Mouse (Mus musculus) urinary bladder, postnatal 10 days (tissue): ENCODE results near the gene Ptpn11.
"Not testable (repeated sequence)": the region's sequence is repeated elsewhere in the genome, so short reads cannot be mapped to it uniquely, and the experiment has no call there.

Experiments used
- DNase-seq: peaks from one replicate; pipeline ENCODE4 v3.0.0; 2022; ENCODE audit warnings: low spot score

Ptpn11 gene

DNA sequence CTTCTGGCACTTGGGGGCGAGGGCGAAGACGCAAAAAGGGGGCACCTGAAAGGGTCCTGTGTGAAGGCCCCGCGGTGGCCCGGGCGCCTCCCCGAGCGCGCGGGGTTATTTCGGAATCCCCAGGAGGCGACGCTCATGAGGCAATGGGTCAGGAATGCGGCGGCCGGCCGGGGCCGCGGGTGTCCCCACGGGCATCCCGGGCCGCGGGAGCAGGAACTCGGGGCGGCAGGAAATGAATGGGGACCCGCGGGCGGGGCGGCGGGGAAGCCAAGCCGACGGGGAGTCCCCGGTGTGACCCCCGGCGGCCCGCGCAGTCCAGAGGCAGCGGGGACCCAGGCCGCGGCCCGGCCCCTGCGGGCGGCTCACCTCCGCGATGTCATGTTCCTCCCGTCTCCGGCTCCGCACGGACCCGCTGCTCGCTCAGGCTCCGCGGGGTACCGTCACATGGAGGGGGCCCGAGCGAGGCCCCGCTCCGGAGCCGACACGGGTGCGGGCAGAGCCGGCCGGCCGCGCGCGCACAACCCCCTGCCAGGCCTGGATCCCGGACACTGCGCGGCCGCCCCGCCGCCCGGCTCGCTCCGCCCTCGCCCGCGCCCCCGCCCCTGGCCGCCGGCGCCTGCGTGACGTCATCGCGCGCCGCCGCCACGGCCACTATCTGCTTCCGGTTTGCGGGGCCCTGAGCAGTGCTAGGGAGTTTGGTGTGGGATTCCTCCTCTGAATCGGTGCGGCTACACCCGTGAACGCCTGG, at the start of gene Ptpn11:
TSS of gene Ptpn11 (minus strand) at position 562 of the 748 bp plus-strand sequence.
- DNase-seq, result peak; percentile 56

DNA sequence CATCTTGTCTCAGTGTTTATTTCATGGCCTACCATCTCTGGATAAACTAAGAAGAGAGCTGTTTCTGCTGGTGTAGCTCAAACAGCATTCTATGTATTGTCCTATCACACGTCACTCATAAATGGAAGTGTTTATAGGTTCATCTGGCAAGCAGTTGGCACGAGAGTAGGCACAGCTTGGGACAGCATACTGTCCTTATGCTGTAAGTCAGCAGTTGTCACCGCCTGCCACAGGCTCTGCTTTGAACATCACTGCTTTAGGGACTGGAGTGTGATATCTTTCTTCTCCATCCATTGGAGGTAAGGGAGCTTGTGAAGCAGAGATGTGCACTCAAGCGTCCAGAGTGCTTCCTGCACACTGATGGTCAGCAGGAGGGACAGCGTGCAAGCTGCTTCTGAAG, 48.6 kb upstream of the Ptpn11 start:
- no peak for DNase-seq

DNA sequence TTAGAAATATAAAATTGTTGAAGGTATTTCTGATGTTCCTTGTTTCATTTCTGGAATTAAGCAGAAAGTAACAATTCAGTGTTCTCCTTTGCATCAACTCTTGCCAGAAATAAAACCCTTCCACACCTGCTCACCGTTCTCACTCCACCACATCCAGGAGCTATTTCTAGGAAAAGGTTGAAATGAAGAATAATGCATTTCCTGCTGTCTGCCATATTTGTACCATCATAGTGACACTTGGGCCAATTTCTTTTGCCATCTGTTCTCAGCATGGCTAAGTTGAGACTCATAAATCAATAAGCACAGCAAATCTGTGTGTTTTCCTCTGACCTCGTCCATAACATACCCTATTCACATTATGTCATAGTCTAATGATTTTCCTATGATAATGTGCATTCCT, 47.0 kb upstream of the Ptpn11 start:
- DNase-seq, result no peak

DNA sequence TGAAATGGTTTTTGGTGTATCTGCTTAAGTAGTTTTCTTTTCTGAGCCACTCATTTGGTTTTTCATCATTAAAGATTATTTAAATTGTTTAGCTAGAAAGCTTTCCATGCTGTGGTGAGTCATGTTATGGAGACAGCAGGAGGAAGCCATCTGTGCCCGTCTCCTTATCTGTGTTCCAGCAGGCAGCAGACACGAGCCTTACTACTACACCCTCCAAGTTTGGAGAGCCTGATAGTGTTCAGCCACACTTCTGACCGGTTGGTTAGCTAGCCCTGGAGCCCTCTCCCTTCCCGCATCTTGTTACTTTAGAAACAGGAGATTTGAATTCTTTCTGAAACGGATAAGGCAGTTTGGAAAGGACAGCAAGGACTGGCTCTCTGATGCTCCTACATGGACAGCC, 45.0 kb upstream of the Ptpn11 start:
- DNase-seq, result no peak

DNA sequence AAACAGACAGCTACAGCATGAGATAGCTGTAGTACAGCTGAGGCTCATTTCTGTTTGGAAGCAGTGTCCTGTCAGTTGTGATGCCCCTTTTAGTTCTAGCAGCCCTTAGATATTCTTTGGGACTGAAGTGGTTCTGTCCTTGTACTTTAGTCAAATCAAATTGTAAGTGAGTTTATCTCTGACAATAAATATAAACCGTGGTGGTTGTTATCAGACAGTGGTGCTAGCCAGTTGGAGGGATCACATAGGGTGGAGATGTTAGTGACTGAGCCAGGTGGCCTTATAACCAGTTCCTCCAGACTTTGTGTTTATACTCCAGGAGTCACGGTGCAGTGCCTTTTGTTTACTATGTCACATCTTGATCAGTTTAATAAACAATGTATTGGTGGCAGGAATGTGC, 42.5 kb upstream of the Ptpn11 start:
- no peak for DNase-seq

DNA sequence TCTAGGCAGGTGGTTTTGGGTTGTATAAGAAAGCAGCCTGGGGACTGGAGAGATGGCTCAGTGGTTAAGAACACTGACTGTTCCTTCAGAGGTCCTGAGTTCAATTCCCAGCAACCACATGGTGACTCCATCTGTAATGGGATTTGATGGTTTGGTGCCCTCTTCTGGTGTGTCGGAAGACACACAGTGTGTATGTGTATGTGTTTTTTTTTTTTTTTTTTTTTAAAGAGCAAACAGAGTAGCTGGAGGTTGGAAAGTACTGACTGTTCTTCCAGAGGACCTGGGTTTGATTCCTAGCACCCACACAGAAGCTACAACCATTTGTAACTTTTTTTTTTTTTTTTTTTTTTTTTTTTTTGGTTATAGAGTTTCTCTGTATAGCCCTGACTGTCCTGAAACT, 41.6 kb upstream of the Ptpn11 start:
- no peak for DNase-seq

DNA sequence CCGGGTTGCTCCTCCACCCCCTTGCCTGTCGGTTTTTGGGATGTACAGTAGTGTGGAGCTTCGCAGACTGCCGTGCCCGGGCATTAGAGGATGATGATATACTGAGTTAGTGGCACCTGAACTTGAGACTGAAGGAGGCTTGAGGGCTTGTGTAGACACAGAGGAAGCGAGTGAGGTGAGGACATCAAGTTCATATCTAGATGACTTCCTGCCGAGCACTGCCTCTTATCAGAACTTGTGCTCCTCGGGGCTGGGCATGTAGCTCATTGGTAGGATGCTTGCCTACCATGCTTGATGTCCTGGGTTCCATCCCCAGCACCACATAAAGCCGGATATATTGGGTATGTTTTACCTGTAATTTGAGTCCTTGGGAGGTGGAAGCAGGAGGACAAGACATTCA, 39.6 kb upstream of the Ptpn11 start:
- DNase-seq, result no peak

DNA sequence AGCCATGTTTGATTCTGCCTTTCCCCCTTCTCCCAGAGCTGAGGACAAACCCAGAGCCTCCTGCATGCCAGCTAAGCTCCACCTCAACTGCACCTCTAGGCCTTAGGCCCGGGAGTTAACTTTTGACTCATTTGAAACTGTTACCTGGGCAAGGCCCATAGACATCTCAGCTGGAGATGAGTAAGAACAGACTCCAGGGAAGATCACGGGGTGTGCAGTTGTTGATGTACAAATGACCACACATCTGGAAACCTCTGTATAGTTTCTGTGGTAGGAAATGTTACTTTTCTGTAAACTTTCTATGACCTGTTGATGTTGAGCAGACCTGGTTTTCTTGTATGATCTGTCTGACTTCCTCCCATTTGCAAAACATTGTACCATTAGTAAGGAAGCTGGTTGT, 38.0 kb upstream of the Ptpn11 start:
- no peak for DNase-seq

DNA sequence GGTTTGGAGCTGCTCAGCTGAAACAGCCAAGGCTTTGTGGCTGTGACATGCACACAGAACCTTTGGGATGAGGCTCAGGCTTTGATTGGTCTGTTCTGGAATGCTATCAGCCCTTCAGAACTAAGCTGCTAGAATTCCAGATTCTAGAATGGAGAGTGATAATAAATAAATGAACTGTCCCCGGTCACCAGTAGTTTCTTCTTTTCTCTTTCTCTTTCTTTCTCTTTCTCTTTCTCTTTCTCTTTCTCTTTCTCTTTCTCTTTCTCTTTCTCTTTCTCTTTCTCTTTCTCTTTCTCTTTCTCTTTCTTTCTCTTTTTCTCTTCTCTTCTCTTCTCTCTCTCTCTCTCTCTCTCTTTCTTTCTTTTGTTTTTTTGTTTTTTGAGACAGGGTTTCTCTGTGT, 36.1 kb upstream of the Ptpn11 start:
- not testable (repeated sequence) for DNase-seq

DNA sequence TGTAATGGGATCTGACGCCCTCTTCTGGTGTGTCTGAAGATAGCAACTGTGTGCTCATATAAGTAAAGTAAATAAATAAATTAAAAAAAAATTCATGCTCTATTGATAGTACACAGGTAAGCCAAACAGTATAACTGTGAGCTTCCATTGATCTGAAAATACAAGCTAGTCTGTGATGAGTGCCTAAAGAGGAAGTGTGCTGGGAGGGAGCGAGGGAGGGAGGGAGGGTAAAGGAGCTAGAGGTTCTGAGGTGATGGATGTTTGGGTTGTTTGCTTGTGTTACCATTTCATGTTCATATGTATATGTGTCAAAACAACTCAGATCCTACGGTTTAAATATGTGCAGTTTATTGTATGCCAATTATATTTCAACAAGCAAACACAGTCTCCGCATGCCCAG, 35.6 kb upstream of the Ptpn11 start:
- DNase-seq, result no peak

DNA sequence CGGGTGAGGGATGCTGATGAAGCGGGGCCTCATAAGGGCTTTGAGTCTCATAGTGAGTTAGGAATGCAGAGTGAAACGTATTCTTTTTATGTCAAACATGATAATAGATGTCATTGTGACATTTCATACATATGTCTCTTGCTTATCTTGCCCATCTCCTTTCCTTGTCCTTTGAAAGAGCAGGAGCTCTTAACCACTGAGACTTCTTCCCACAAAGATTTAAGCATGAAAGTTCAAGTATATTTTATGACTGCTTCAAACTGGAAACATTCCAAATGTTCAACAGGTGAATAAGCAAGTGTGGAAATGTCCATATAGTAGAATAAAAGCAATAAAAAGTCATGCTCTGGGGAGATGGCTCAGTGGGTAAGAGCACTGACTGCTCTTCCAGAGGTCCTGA, 35.2 kb upstream of the Ptpn11 start:
- no peak for DNase-seq

DNA sequence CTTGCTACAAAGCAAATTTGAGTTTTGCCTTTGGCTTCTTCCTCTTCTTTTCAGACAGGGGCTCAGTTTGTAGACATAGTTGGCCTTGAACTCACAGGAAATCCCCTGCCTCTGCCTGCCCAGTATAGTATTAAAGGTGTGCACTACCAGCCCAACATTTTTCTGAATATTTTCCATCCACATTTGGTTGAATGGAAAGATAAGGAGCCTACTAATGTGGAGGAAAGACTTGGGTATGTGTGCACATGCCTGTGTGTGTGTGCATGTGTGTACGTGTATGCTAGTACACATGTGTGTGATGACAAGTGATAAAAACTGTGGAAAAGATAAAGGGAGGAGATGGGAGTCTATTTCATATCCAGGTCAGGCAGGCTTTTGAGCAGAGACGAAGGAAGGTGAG, 34.7 kb upstream of the Ptpn11 start:
- no peak for DNase-seq

DNA sequence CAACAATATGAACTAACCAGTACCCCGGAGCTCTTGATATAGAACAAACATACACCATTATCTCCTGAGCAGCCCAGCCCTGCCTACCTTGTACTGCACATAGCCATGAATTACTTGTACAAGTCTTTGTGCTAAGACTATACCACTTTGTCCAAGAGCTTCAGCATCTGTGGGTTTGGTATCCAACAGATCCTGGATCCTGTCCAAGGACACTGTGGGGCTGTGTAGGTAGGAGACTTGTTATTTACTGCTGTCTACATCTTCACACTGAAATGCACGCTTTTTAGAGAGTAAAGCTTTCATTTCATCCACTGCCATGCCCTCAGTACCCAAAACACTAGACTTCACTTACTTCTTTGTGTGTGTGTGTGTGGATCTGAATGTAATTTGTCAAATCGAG, 33.7 kb upstream of the Ptpn11 start:
- no peak for DNase-seq

DNA sequence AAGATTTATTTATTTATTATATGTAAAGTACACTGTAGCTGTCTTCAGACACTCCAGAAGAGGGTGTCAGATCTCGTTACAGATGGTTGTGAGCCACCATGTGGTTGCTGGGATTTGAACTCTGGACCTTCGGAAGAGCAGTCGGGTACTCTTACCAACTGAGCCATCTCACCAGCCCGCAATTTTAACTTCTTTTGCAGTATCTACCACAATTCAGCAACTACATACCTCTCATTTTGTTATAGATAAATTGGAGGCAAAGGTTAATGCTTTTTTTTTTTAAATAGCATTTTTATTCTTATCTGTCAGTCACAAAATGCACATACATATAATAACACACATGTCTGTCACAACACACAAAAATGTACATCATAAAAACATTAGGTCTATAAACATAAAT, 32.8 kb upstream of the Ptpn11 start:
- not testable (repeated sequence) for DNase-seq

DNA sequence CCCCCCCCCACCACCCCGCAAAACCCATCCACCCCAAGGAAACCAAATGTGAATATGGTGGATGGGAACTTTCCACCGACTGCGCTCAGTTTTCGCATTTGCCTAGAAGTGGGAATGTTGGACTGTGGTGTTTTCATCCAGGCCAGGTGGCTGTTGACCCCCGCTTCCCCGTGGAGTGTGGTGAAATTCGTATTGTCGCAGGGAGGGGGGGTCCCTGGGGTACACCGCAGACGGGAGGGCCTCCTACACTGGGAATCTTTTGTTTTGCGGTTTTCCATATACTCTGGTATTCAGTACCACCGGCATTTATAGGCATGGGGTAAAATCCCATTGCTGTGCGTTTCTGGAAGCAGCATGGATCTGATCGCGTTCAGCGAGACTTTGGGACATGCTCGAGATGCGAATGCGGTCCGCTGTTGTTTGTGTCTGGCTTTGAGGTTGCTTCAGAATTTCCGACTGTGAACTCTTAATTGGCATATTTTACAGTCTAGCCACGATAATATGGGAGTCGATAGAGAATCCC, 30.2 kb upstream of the Ptpn11 start:
- no peak for DNase-seq

DNA sequence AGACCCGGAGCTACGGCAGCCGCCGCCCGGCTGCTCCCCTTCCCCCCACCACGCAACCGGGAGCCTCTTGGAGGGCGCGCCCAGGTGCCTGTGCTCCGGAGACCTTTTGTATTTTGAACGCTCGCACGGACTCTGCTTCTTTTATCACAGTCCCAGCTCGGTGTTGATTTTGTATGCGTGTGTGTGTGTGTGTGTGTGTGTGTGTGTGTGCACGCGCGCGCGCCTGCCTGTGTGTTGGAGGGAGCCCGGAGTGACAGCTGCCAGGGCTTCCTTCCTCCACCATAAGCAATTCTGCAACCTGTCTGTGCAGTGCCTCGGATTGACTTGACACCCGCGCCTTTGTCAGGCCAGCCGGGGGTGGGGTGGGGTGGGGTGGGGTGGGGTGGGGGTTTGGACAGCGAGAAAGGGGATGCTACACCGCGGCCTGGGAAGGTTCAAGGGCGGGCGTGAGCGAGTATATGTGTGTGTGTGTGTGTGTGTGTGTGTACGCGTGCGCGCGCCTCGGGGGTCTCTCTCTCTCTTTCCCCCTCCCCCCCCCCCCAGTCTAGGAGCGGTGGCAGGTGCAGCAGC, 29.6 kb upstream of the Ptpn11 start:
- DNase-seq, result no peak

DNA sequence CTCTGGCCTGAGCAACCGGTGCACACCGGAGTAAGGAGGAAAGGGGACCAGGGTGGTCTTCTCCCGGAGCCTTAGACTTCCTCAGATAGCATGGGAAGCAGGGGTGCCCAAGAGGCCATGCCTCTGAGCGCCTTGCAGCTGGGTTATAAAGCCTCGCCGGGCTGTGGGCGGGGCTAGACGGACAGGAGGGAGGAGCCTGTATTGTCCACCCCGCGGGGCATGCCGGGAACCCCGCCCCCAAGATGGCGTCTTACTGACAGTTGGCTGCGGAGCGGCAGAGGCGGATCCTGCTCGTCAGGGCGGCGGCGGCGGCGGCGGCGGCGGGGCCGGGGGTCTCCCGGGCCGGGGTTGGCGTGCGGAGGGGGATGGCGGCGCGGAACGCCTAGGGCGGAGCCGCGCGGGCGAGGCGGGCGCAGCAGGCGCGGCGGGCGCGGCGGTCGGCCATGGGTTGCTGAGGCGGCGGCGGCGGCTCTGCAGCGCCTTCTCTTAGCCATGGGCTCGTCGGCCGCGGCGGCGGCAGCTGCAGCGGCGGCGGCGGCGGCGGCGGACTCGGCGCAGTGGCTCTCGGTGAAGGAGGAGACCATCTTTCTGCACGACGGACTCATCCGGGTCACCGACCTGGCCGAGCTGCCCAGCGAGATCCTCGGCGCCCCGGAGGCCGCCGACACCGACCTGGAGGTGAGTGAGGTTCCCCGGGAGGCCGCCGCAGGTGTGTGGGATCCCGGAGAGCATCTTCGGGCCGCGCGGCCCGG, 29.0 kb upstream of the Ptpn11 start, which contains the start of gene Hectd4:
TSS of gene Hectd4 (plus strand) at position 240 of the 752 bp plus-strand sequence.
- DNase-seq, result peak; percentile 84

DNA sequence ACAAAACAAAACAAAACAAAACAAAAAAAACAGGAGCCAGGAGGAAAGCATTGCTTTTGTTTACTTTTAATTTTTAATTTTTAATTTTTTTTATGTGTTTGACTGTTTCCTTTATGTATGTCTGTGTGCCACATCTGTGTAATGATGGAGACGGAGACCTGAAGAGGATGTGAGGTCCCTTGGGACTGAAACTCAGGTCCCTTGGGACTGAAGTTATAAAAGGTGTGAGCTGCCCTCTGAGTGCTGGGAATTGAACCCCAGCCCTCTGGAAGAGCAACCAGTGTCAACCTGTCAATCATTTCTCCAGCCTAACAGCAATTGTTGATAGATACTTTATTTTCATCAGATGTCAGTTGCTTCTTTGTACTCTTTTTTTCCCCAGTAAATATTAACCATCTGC, 28.0 kb upstream of the Ptpn11 start:
- no peak for DNase-seq

DNA sequence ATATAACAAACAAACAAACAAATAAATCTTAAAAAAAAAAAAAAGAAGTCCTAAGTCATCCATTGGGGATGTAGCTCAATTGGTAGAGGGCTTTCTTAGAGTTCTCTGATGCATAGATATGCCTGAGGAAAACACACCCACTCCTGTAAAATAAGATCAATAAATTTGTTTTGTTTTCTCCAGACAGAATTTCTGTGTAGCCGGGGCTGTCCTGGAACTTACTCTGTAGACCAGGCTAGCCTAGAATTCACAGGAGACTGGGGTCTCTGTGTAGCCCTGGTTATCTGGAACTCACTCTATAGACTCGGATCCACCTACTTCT, 26.1 kb upstream of the Ptpn11 start:
- no peak for DNase-seq

DNA sequence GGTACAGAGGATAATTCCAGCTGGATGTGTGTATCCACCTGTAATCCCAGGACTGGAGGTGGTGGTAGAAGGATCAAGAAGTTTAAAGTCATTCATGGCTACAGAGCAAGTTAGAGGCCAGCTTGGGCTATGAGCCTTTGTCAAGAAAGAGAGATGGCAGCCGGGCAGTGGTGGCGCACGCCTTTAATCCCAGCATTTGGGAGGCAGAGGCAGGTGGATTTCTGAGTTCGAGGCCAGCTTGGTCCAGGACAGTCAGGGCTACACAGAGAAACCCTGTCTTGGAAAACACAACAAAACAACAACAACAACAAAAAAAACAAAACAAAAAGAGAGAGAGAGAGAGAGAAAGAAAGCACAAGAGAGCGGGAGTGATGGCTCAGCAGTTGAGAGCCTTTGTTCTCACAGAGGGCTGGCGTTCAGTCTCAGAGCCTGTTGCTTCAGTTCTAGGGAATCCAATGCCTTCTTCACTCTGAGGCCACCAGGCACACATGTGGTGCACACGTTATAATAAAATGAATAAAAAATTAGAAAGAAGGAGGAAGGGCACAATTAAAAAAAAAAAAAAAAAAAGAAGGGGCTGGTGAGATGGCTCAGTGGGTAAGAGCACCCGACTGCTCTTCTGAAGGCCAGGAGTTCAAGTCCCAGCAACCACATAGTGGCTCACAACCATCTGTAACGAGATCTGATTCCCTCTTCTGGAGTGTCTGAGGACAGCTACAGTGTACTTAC, 25.6 kb upstream of the Ptpn11 start:
- not testable (repeated sequence) for DNase-seq

DNA sequence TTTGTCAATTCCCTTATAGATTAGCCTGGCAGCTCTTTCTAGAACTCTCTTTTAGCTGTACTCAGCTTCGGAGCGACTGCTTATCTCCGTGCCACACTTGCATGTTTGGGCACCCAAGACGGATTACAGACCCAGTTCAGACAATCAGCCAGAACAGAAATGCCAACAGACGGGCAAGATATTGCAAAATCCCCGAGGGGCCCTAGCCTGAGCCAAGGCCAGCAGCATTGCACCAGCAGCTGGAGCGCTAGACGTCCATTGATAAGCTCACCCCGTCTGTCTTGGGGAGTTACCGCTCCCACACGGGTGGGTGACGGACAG, 24.9 kb upstream of the Ptpn11 start:
- no peak for DNase-seq

DNA sequence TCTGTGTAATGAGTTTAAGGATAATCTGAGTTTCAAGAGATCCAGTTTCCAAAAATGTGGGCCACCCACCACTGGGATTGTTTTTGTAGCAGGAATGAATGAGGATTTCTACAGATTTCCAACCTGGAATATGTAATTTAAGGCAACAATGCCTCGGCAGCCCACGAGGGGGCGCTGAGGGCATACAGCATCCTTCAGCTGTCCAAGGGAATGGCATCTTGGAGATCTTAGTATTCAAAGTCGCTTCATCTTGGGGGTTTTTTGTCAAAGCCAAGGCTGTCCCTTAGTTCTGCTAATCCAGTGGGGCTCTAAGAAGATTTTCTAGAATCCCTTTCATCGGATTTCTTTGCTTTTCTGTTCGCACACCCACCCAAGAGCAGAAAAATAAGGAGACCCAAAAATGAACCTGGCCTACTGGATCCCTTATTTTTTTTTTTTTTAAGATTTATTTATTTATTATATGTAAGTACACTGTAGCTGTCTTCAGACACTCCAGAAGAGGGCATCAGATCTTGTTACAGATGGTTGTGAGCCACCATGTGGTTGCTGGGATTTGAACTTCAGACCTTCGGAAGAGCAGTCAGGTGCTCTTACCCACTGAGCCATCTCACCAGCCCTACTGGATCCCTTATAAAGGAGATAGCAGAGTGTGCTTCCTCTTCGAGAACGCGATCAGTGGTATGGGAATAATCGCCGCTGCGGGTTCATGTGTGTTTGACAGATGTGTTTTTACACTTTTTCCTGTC, 24.4 kb upstream of the Ptpn11 start:
- no peak for DNase-seq
